Mouse (Mus musculus) megakaryocyte, embryonic 14.5 days (primary cell): ENCODE results near the gene Lrp1.

Source experiments
- FLI1 ChIP-seq: IDR thresholded peaks from 2 replicates; pipeline ENCODE4 v1.6.1; 2012; ENCODE audit warnings: low read length, inconsistent platforms, mixed read lengths
- GATA1 ChIP-seq: IDR thresholded peaks from 3 replicates; pipeline ENCODE4 v1.6.1; 2012; ENCODE audit warnings: mixed read lengths, low read length, inconsistent platforms, borderline replicate concordance

- no peak for TF ChIP-seq GATA1
- no peak for TF ChIP-seq FLI1
Measured at GRCm38 (mm10) chr10:127661291-127661914, 40.5 kb upstream of the Lrp1 start.
